Mouse (Mus musculus): ENCODE results near the gene Htr1a.

The Htr1a gene

GRCm38 (mm10) chr13:105443339-105443738, at the start of gene Htr1a:
Htr1a (plus strand) TSS chr13:105443639.
- DNase-seq (ENCODE audit: low read depth, low spot score) = no peak

- no peak for DNase-seq (ENCODE audit: low read depth, low spot score)
Observed at GRCm38 (mm10) chr13:105411535-105412326, 31.7 kb upstream of the Htr1a start.

- no peak for DNase-seq (ENCODE audit: low read depth, low spot score)
Observed at GRCm38 (mm10) chr13:105412327-105412722, 31.1 kb upstream of the Htr1a start.

GRCm38 (mm10) chr13:105433141-105433540, 10.3 kb upstream of the Htr1a start:
- DNase-seq (ENCODE audit: low read depth, low spot score) = no peak

GRCm38 (mm10) chr13:105433630-105434029, 9.8 kb upstream of the Htr1a start:
- DNase-seq (ENCODE audit: low read depth, low spot score) = no peak

- DNase-seq (ENCODE audit: low read depth, low spot score) = peak; percentile 58
Observed at GRCm38 (mm10) chr13:105442576-105442975, 863 bp upstream of the Htr1a start.

GRCm38 (mm10) chr13:105443871-105444237, 415 bp downstream of the Htr1a start:
- no peak for DNase-seq (ENCODE audit: low read depth, low spot score)

GRCm38 (mm10) chr13:105444238-105444894, 927 bp downstream of the Htr1a start:
- DNase-seq (ENCODE audit: low read depth, low spot score) = no peak

- no peak for DNase-seq (ENCODE audit: low read depth, low spot score)
Observed at GRCm38 (mm10) chr13:105444895-105445281, 1.4 kb downstream of the Htr1a start.

GRCm38 (mm10) chr13:105446239-105446638, 2.8 kb downstream of the Htr1a start:
- no peak for DNase-seq (ENCODE audit: low read depth, low spot score)

- DNase-seq (ENCODE audit: low read depth, low spot score) = no peak
Observed at GRCm38 (mm10) chr13:105447695-105448094, 4.3 kb downstream of the Htr1a start.

- no peak for DNase-seq (ENCODE audit: low read depth, low spot score)
Observed at GRCm38 (mm10) chr13:105451536-105451935, 8.1 kb downstream of the Htr1a start.

All from 3T3-L1 (cell line).